Mouse (Mus musculus): ENCODE measurements around the gene Kif16b. TPM values are rescaled to one million over a fixed set of nuclear protein-coding genes. Genes with fewer than 3 reads are reported as not detected.
"Not testable (repeated sequence)": the region's sequence is repeated elsewhere in the genome, so short reads cannot be mapped to it uniquely, and the experiment has no call there.

The Kif16b gene
- polyA plus RNA-seq, 1 experiment = 24.2 TPM

- no peak for DNase-seq (ENCODE audit: low read depth)
Measured at GRCm38 (mm10) chr2:142590284-142590724, 311.0 kb downstream of the Kif16b start.

GRCm38 (mm10) chr2:142589403-142590283 is 311.7 kb downstream of the Kif16b start:
- no peak for DNase-seq (ENCODE audit: low read depth)

GRCm38 (mm10) chr2:142585845-142586244 is 315.5 kb downstream of the Kif16b start:
- no peak for DNase-seq (ENCODE audit: low read depth)

- no peak for DNase-seq (ENCODE audit: low read depth)
Measured at GRCm38 (mm10) chr2:142584851-142585737, 316.2 kb downstream of the Kif16b start.

- no peak for DNase-seq (ENCODE audit: low read depth)
Measured at GRCm38 (mm10) chr2:142580449-142580848, 320.9 kb downstream of the Kif16b start.

- not testable (repeated sequence) for DNase-seq (ENCODE audit: low read depth)
Measured at GRCm38 (mm10) chr2:142577414-142577813, 323.9 kb downstream of the Kif16b start.

- no peak for DNase-seq (ENCODE audit: low read depth)
Measured at GRCm38 (mm10) chr2:142569771-142570170, 331.6 kb downstream of the Kif16b start.

Other genes starting within 250 kb of the Kif16b start
- 5.2 and 5.3 TPM in 2 replicates for gene Snrpb2, start 161.5 kb upstream of the Kif16b start, polyA plus RNA-seq (2012; rRNA removed)
- not detected in 2 replicates for gene Otor, start 176.9 kb upstream of the Kif16b start, polyA plus RNA-seq (2012; rRNA removed)